Mouse (Mus musculus): ENCODE measurements around the gene Ctss.

DNA sequence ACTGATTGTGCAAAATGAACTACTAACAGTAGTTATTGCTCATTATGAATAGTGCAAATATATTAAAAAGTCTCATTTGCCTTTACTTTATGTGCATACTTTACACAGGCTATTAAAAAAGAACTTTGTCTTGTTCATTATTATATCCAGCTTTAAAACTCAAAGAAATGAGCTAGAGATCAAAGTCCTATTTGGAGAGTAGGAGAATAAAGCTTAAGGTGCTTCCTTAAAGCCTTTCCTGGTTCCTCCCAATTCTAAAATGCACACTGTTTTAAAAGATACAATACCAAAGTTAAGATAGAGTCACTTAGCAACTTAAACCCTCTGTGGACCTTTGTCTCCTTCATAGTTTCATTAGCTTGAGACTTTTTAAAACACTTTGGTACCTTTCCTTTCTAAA lies 72.1 kb downstream of the Ctss start:
- TF ChIP-seq CTCF (IDR thresholded peaks at IDR 0.05; ENCODE audit: control insufficient read depth, insufficient read depth, insufficient replicate concordance, low read depth, low read length) (no peak), POLR2A (IDR thresholded peaks at IDR 0.05; ENCODE audit: control insufficient read depth, low read depth, low read length) (no peak)
